8 mouse cellular contexts compared by ENCODE assay signal in the genomic region with DNA sequence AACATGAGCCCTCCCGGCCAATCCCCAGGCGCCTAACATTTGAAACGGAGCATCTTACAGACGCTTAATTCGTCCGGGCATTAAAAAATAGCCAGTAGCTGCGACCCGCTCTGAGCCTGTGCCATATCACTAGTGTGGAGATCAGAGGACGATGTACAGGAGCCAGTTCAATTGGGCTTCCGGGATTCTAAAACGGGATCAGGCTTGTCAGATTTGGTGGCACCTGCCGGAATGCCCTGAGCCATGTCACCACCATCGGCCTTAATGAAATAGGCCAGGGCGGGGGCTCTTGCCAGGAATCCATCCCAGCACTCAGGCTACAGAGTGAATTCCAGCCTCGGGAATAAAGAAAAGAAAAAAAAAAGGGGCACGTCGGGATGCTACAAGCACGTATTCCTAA. TPM values are rescaled to one million over a fixed set of nuclear protein-coding genes. Genes with fewer than 3 reads are reported as not detected.
DNase-seq lines count a peak whose midpoint lies in the region; ATAC-seq and TF ChIP-seq lines count a peak whose summit lies in the region.

No protein-coding gene starts in this region.

- ATAC-seq in liver, postnatal 0 days, result no peak

- peak overlapping the region; percentile 11 for H3K4me3 ChIP-seq in lung, adult 2 months (replicated peaks; ENCODE audit: extremely low read depth, low read depth, low read length)
- peak overlapping the region; percentile 35 for H3K4me3 ChIP-seq in liver, postnatal 0 days (ENCODE audit: low read depth, low read length)

- no peak overlapping the region for H3K27ac ChIP-seq in liver, postnatal 0 days (ENCODE audit: low read depth)

- H3K4me2 ChIP-seq in liver, postnatal 0 days (ENCODE audit: low read depth, low read length), result peak overlapping the region; percentile 70

- WGBS in lung, adult 2 months, result 24% methylated on average over 18 of the region's 18 CpGs
- 44% methylated on average over 18 of the region's 18 CpGs for WGBS in liver, postnatal 0 days (ENCODE audit: insufficient replicate concordance)

- no peaks in the 10 kb centered on the region for H3K4me1 ChIP-seq in lung, adult 2 months (ENCODE audit: control insufficient read depth, insufficient read depth, low read length)
- H3K4me1 ChIP-seq in liver, postnatal 0 days (ENCODE audit: insufficient read depth), result peaks cover 9% of the 10 kb centered on the region; the same call in 1 of the 2 replicates

- no peak for TF ChIP-seq POLR2A in lung, adult 2 months (IDR thresholded peaks at IDR 0.05; ENCODE audit: borderline replicate concordance, extremely low read depth, low read depth, low read length)

- no peaks in the 10 kb centered on the region for H3K27me3 ChIP-seq in liver, postnatal 0 days (ENCODE audit: insufficient read depth, low read length)

- intact Hi-C loops in heart, postnatal 10 days (cut with DNase I), result no loop called here

- TF ChIP-seq EP300 in liver, postnatal 0 days (IDR thresholded peaks at IDR 0.05; ENCODE audit: low read depth), result no peak

- TF ChIP-seq CTCF in lung, adult 2 months (IDR thresholded peaks at IDR 0.05; ENCODE audit: insufficient read depth, low read length), result no peak
- TF ChIP-seq CTCF in liver, postnatal 0 days (IDR thresholded peaks at IDR 0.05; ENCODE audit: low read depth), result no peak

- no peaks in the 10 kb centered on the region for H3K36me3 ChIP-seq in liver, postnatal 0 days (replicated peaks; ENCODE audit: insufficient read depth, low read length)

- H3K9me3 ChIP-seq in liver, postnatal 0 days (ENCODE audit: low read length), result no peaks in the 10 kb centered on the region

- peak; percentile 20 for DNase-seq in lung, adult 2 months
- no peak for DNase-seq in lung, postnatal 36 days
- DNase-seq in cerebellum, postnatal 25 days, result peak; percentile 35 to 49
- DNase-seq in heart, postnatal 10 days, result peak; percentile 44 to 48
- no peak for DNase-seq in liver, postnatal 0 days
- DNase-seq in c-Kit-positive CD71-positive TER-119-positive erythroid progenitor cells, embryonic 14.5 days (ENCODE audit: low spot score), result no peak
- no peak for DNase-seq in frontal cortex, postnatal 25 days (ENCODE audit: low spot score in 2 of 2)
- no peak for DNase-seq in urinary bladder, postnatal 25 days (ENCODE audit: low spot score)

- H3K9ac ChIP-seq in liver, postnatal 0 days (replicated peaks), result 0 out of 2 replicates have a peak overlapping the region, but pooled peaks have one; percentile 36

RNA-seq across cellular contexts. Expression of a gene that starts 23.0 kb away (rescaled TPM):
- polyA plus RNA-seq in lung, adult 2 months (2012; rRNA removed), result 33.7 and 58.7 TPM in 2 replicates
- total RNA-seq in heart, postnatal 10 days (2021), result not detected
- 3.1 and 4.4 TPM in 2 replicates for polyA plus RNA-seq in liver, postnatal 0 days (2015; fragmentation: Nextera tagmentation; extraction: Ambion mirVana)

RNA-seq across cellular contexts. Expression of a gene that starts 59.3 kb away (rescaled TPM):
- polyA plus RNA-seq in lung, adult 2 months (2012; rRNA removed), result 6.2 and 7.1 TPM in 2 replicates
- 10 to 100 TPM; 15.8 to 16.2 TPM for total RNA-seq in heart, postnatal 10 days (2021)
- 15.5 and 16.1 TPM in 2 replicates for polyA plus RNA-seq in liver, postnatal 0 days (2015; fragmentation: Nextera tagmentation; extraction: Ambion mirVana)

Comparison
In these comparisons a context has a peak if more than half of its experiments do, and no peak if none do; other contexts are left out.
1. DNase-seq: peak in lung, adult 2 months (single experiment), cerebellum, postnatal 25 days (2 of 2) and heart, postnatal 10 days (2 of 2); none in lung, postnatal 36 days (single experiment), liver, postnatal 0 days (single experiment), c-Kit-positive CD71-positive TER-119-positive erythroid progenitor cells, embryonic 14.5 days (single experiment), frontal cortex, postnatal 25 days (0 of 2) and urinary bladder, postnatal 25 days (single experiment).